ENCODE assay signal across 18 mouse cellular contexts in genomic region chr2:28997161-28997834, GRCm38 (mm10). TPM values are rescaled to one million over a fixed set of nuclear protein-coding genes. Genes with fewer than 3 reads are reported as not detected.
A peak's percentile ranks its signal among the peaks of the same experiment; 100 is the strongest.
DNase-seq lines count a peak whose midpoint lies in the region; ATAC-seq and TF ChIP-seq lines count a peak whose summit lies in the region.
"Had no signal": no experiment of that assay in that cellular context is flagged by ENCODE, and none has a peak within 500 bp of the region (broad histone marks: within the 10 kb centered on the region; RNA-seq: fewer than 3 reads in every experiment).

No protein-coding gene starts in this region.

- no peak overlapping the region for H3ac ChIP-seq in myocyte (ENCODE audit: control insufficient read depth, insufficient read length)

- no peak overlapping the region for H3K4me2 ChIP-seq in myocyte (ENCODE audit: low read depth)
- H3K4me2 ChIP-seq: forebrain, embryonic 13.5 days; limb, embryonic 15.5 days had no signal

- no peak for ATAC-seq in monocyte, adult 5-6 weeks (replicated peaks; ENCODE audit: insufficient number of reproducible peaks, low FRiP score, low TSS enrichment, poor library complexity, severe bottlenecking)
- ATAC-seq: forebrain, embryonic 13.5 days; intestine, embryonic 16.5 days; liver, postnatal 0 days had no signal

- no peaks in the 10 kb centered on the region for H3K36me3 ChIP-seq in myocyte (ENCODE audit: control insufficient read depth, insufficient read depth)
- H3K36me3 ChIP-seq: limb, embryonic 15.5 days had no signal

- DNase-seq in left cerebral cortex, postnatal 4 days, result peak; percentile 67
- DNase-seq in left cerebral cortex, postnatal 25 days (ENCODE audit: low spot score in 2 of 2), result no peak
- DNase-seq in mesoderm, embryonic 11.5 days (ENCODE audit: low read depth, low spot score), result peak; percentile 43
- DNase-seq in lung, postnatal 4 days, result no peak
- no peak for DNase-seq in gastrocnemius, adult 18-20 months (ENCODE audit: low spot score)
- DNase-seq: B cell, adult 2 months; cerebellum, adult 11-12 months; gastrocnemius, postnatal 10 days; liver, postnatal 0 days; lung, postnatal 36 days; thymus, postnatal 14 days had no signal

- H3K4me3 ChIP-seq in myocyte, result no peak overlapping the region
- H3K4me3 ChIP-seq: forebrain, embryonic 13.5 days; limb, embryonic 15.5 days had no signal

- peaks cover 64% of the 10 kb centered on the region for H3K27me3 ChIP-seq in myocyte (ENCODE audit: control insufficient read depth, insufficient read depth, insufficient read length)
- H3K27me3 ChIP-seq: limb, embryonic 15.5 days had no signal

- intact Hi-C loops in left cerebral cortex, postnatal 4 days (cut with DNase I), result no loop called here
- intact Hi-C loops in left cerebral cortex, postnatal 25 days (cut with DNase I), result loop anchor here (5.0 kb wide), 1 partner anchor 40 kb away; no protein-coding TSS in a partner anchor

- no peak for TF ChIP-seq POLR2A in myocyte (IDR thresholded peaks at IDR 0.05; ENCODE audit: insufficient read length, low read depth)

- H3K79me2 ChIP-seq in myocyte (ENCODE audit: control insufficient read depth, insufficient read depth), result no peaks in the 10 kb centered on the region

TF ChIP-seq in myocyte, 11 proteins besides CTCF, POLR2A, EP300 and RAD21:
- TF ChIP-seq MYOD1 (IDR thresholded peaks at IDR 0.05; ENCODE audit: control insufficient read depth in 1 of 3, insufficient read length in 2 of 3, low read depth in 2 of 3), result peak in 2 of 3 experiments; percentile 21 to 45
- no peak for TF ChIP-seq CEBPB (IDR thresholded peaks at IDR 0.05; ENCODE audit: insufficient read depth, poor library complexity, severe bottlenecking)
- TF ChIP-seq MYOG (IDR thresholded peaks at IDR 0.05; ENCODE audit: control insufficient read depth in 1 of 3, insufficient read depth in 1 of 3, insufficient read length in 2 of 3, low read depth in 2 of 3), result peak in 2 of 3 experiments; percentile 46 to 52

RNA-seq across cellular contexts. Expression of gene Cfap77, which starts 57.6 kb away (rescaled TPM):
- 1 to 10 TPM; 1.0 to 1.5 TPM for total RNA-seq in left cerebral cortex, postnatal 4 days (2021)
- under 1 TPM in 1 of 2 experiments, not detected in 1; 0.34 TPM for total RNA-seq in left cerebral cortex, postnatal 25 days (2021)
- polyA plus RNA-seq in myocyte (2012; fragmentation: generic; extraction: Trizol), result 0.06 TPM
- total RNA-seq in monocyte, adult 5-6 weeks (2017), result 1.7 TPM in 1 of 3 replicates, not detected in the others
- total RNA-seq in gastrocnemius, adult 18-20 months (2021), result not detected
- total RNA-seq: gastrocnemius, postnatal 10 days; heart, adult 8-10 months; heart, postnatal 10 days had no signal

Comparison
In these comparisons a context has a peak if more than half of its experiments do, and no peak if none do; other contexts are left out.
1. DNase-seq: peak in left cerebral cortex, postnatal 4 days (single experiment) and mesoderm, embryonic 11.5 days (single experiment); none in left cerebral cortex, postnatal 25 days (0 of 2), lung, postnatal 4 days (0 of 2) and gastrocnemius, adult 18-20 months (single experiment).